Mouse (Mus musculus): ENCODE data around the gene Hba-a2.
"Not testable (repeated sequence)": the region's sequence is repeated elsewhere in the genome, so short reads cannot be mapped to it uniquely, and the experiment has no call there.

The Hba-a2 gene

GRCm38 (mm10) chr11:32277736-32278457 is 18.4 kb upstream of the Hba-a2 start:
- CTCF ChIA-PET, result interaction anchor here (0.5 to 1.3 kb wide), 9 partner anchors 9 to 314 kb away, joined by 3 to 4 read pairs (median 3); partner anchors contain the start of genes Hbq1b (in 2 of the 4) and Hbq1a (in 1 of the 4)
- POLR2A ChIA-PET, result interaction anchor here in 3 of 4 experiments (0.6 to 2.0 kb wide), 6 partner anchors 10 to 545 kb away, joined by 3 to 15 read pairs (median 3); partner anchors contain the start of gene Nprl3 (in 2 of the 3)

DNA sequence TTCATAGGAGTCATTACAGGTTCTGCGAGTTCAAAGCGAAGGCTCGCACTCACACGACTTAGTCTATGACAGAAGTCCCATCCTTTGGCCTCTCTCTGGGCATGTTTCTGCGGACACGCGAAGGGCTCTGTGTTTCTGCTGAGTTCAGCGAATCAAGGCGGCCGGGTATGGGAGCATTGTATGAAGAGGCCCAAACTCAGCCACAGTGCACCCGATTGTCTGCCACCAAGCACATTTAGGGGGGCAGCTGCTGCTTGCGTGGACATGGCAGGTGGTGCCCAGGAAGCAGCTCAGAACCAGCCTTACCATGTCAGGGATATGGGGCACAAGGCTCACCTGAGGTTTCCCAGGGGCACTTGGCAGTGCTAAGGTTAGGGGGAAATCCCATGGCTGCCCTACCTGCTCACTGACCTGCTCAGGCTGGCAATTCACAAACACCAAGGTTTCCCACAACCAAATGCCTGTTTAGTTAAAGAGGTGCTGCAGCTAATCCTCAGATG is 17.8 kb upstream of the Hba-a2 start:
- ChIA-PET CTCF (interaction anchor here in 1 of 4 experiments (1.1 kb wide), 1 partner anchor 46 kb away, joined by 3 read pairs; no protein-coding TSS in a partner anchor), POLR2A (interaction anchor here in 2 of 4 experiments (1.3 to 2.0 kb wide), 2 partner anchors 11 kb away, joined by 3 to 15 read pairs; partner anchors contain the start of gene Nprl3 (in 2 of the 2))

DNA sequence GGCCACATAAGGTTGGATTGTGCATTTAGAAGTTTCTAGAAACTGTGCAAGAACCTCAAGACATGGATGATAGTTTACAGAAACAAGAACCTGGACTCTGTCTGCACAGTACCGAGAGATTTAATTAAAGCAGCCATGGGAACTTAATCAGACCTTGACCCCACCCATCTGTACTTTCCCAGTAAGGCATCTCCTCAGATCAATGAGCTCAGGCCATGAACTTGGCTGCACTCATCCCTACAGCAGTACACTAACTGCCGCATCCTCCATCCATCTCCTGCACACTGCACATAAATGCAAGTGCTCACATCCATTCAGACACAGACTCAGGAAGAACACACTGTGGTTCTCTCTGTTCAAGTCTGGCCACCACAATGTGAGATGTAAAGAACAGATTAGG is 15.6 kb upstream of the Hba-a2 start:
- ChIA-PET CTCF (interaction anchor here in 1 of 4 experiments (0.6 kb wide), 1 partner anchor 19 kb away, joined by 3 read pairs; the partner anchor contains the start of gene Hbq1a), POLR2A (no interaction called here)

DNA sequence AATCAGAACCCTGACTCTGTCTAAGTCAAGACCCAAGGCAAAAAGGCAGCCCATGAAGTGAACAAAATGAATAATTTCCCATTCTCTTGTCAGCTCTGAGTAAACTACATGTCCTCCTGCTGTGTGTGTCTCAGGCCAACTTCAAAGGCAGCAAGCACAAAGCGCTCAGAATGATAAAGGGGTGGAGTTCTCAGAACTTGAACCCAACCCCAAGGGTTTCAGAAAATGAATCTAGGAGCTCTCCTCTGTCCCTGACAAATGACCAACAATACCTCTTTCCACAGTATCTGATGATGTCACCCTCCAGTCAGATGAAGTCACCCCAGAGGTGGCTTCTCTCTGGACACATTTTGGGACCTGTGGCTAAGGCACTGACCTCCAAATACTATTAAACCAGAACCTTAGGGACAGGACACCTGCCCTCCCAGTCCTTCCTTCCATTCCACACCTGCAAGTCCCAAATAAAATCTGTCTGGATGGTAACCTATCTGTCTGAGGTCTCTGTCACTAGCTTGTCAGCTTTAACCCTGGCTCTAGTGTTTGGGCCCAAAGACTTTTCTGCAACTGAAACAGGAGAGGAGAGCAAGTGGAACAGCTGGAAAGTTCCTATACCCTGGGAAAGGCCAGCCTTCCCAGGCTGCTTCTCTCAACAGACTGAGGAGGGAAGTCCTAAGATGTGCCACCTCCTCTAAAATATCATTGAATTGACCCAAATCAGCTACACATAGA is 14.7 kb upstream of the Hba-a2 start:
- CTCF ChIA-PET, result interaction anchor here in 1 of 4 experiments (0.6 kb wide), 1 partner anchor 490 kb away, joined by 3 read pairs; no protein-coding TSS in a partner anchor

DNA sequence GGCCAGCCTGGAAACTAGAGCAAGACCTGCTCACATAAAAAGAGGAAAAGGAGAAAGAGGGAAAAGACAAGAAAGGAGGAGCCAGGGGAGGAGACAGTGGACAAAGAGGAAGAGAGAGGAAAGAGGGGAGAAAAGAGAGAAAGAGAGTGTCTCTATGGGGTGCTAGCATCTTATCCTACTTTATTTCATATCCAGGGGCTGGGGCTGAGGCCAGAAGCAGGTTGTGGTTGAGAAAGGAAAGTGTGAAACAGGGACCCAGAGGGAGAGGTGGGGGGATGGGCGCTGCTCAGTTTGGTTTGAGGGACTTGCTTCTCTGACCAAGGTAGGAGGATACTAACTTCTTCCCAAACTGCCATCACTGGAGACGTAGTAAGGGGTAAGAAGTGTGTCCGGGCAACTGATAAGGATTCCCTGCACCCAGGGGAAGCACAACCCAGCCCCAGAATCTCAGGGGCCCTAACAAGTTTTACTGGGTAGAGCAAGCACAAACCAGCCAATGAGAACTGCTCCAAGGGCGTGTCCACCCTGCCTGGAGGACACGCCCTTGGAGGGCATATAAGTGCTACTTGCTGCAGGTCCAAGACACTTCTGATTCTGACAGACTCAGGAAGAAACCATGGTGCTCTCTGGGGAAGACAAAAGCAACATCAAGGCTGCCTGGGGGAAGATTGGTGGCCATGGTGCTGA is 13.1 kb upstream of the Hba-a2 start, which contains the start of gene Hba-a1:
Gene Hba-a1, plus strand, starts transcription at position 421 of the 687 bp plus-strand sequence.
- POLR2A ChIA-PET, CTCF ChIA-PET: not testable (repeated sequence)

More for the DNA sequence above, 14.7 kb upstream of the Hba-a2 start:
- POLR2A ChIA-PET, result interaction anchor here in 1 of 4 experiments (0.6 kb wide), 1 partner anchor 17 kb away, joined by 4 read pairs; no protein-coding TSS in a partner anchor

DNA sequence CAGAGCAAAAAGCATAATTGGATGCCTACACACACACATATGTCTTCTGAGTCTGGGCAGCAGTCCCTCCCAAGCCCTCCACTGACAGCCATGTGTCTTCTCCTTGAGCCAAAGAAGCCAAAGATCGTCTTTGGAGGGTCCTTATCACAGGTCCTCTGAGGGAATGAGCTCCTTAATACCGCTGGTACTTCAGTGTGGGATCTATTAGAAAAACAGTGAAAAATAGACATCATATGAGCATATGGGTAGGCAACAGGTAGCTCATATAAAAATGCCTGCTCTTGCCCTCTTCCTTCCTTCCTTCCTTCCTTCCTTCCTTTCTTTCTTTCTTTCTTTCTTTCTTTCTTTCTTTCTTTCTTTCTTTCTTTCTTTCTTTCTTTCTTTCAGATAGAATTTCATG is 11.7 kb upstream of the Hba-a2 start:
- POLR2A ChIA-PET, result interaction anchor here in 1 of 4 experiments (0.8 kb wide), 1 partner anchor 22 kb away, joined by 3 read pairs; no protein-coding TSS in a partner anchor
- CTCF ChIA-PET, result interaction anchor here in 1 of 4 experiments (0.7 kb wide), 2 partner anchors 47 to 102 kb away, joined by 3 to 6 read pairs; no protein-coding TSS in a partner anchor

- POLR2A ChIA-PET, result interaction anchor here in 1 of 4 experiments (0.8 kb wide), 1 partner anchor 22 kb away, joined by 3 read pairs; no protein-coding TSS in a partner anchor
- CTCF ChIA-PET, result interaction anchor here in 1 of 4 experiments (0.7 kb wide), 2 partner anchors 48 to 103 kb away, joined by 3 to 6 read pairs; no protein-coding TSS in a partner anchor
Observed at GRCm38 (mm10) chr11:32285031-32285775, 11.1 kb upstream of the Hba-a2 start.

- CTCF ChIA-PET, result interaction anchor here in 1 of 4 experiments (1.2 kb wide), 1 partner anchor 37 kb away, joined by 6 read pairs; no protein-coding TSS in a partner anchor
- POLR2A ChIA-PET, result not testable (repeated sequence)
Observed at GRCm38 (mm10) chr11:32285887-32286286, 10.4 kb upstream of the Hba-a2 start.

- ChIA-PET POLR2A (interaction anchor here in 3 of 4 experiments (0.6 to 1.7 kb wide), 9 partner anchors 13 to 346 kb away, joined by 3 to 8 read pairs (median 5); partner anchors contain the start of genes Nprl3 (in 3 of the 3), Hbq1a (in 1 of the 3) and Snrnp25 (in 1 of the 3)), CTCF (interaction anchor here (0.6 to 1.7 kb wide), 46 partner anchors 9 to 1684 kb away, joined by 3 to 49 read pairs (median 4); partner anchors contain the start of genes Hbq1a (in 3 of the 4) and Nprl3 (in 1 of the 4))
Observed at GRCm38 (mm10) chr11:32286695-32287492, 9.4 kb upstream of the Hba-a2 start, which contains the start of gene Hbq1b. TSS of gene Hbq1b (plus strand) at chr11:32286965.

- ChIA-PET CTCF (interaction anchor here (0.7 to 1.7 kb wide), 16 partner anchors 10 to 346 kb away, joined by 3 to 25 read pairs (median 4); partner anchors contain the start of gene Hbq1a (in 1 of the 4)), POLR2A (interaction anchor here in 3 of 4 experiments (0.6 to 1.7 kb wide), 6 partner anchors 19 to 95 kb away, joined by 3 to 8 read pairs (median 5); partner anchors contain the start of genes Nprl3 (in 2 of the 3) and Snrnp25 (in 1 of the 3))
Observed at GRCm38 (mm10) chr11:32287493-32287825, 8.8 kb upstream of the Hba-a2 start.

DNA sequence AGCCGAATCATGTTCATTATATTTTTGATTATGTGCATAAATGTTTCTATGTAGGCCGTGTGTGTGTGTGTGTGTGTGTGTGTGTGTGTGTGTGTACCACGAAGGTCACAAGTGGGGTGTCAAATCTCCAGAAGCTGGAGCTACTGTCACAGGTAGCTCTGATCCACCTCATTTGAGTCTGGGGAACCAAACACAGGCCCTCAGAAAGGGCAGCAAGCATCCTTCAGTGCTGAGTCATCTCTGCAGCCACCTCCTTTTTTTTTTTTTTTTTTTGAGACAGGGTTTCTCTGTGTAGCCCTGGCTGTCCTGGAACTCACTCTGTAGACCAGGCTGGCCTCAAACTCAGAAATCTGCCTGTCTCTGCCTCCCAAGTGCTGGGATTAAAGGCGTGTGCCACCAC is 3.5 kb upstream of the Hba-a2 start:
- POLR2A ChIA-PET, result interaction anchor here in 2 of 4 experiments (0.6 to 1.1 kb wide), 5 partner anchors 20 to 325 kb away, joined by 3 to 6 read pairs (median 3); no protein-coding TSS in a partner anchor
- CTCF ChIA-PET, result interaction anchor here (0.6 to 1.3 kb wide), 7 partner anchors 28 to 599 kb away, joined by 3 to 9 read pairs (median 4); no protein-coding TSS in a partner anchor

DNA sequence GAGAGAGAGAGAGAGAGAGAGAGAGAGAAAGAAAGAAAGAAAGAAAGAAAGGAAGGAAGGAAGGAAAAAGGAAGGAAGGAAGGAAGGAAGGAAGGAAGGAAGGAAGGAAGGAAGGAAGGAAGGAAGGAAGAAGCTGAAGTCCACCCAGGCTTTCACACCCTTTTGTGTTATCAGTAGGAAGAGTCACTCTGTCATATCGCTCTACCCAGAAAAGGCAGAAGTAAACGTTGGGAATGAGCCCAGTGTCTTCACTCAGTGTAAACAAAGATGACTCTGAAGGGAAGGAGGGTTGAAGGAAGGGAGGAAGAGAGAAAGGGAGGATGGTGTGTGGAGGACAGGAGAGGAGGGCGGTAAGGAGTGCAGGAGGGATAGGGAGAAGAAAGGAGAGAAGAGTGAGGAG is 2.8 kb upstream of the Hba-a2 start:
- ChIA-PET POLR2A (interaction anchor here in 1 of 4 experiments (0.6 kb wide), 2 partner anchors 145 to 324 kb away, joined by 3 read pairs; no protein-coding TSS in a partner anchor), CTCF (interaction anchor here in 1 of 4 experiments (1.3 kb wide), 1 partner anchor 10 kb away, joined by 4 read pairs; no protein-coding TSS in a partner anchor)

DNA sequence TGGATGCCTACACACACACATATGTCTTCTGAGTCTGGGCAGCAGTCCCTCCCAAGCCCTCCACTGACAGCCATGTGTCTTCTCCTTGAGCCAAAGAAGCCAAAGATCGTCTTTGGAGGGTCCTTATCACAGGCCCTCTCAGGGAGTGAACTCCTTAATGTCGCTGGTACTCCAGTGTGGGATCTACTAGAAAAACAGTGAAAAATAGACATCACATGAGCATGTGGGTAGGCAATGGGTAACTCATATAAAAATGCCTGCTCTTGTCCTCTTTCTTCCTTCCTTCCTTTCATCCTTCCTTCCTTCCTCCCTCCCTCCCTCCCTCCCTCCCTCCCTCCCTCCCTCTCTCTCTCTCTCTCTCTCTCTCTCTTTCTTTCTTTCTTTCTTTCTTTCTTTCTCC is 1.1 kb downstream of the Hba-a2 start:
- CTCF ChIA-PET, result interaction anchor here in 1 of 4 experiments (1.2 kb wide), 1 partner anchor 11 kb away, joined by 6 read pairs; the partner anchor contains the start of gene Hbq1b
- POLR2A ChIA-PET, result not testable (repeated sequence)

DNA sequence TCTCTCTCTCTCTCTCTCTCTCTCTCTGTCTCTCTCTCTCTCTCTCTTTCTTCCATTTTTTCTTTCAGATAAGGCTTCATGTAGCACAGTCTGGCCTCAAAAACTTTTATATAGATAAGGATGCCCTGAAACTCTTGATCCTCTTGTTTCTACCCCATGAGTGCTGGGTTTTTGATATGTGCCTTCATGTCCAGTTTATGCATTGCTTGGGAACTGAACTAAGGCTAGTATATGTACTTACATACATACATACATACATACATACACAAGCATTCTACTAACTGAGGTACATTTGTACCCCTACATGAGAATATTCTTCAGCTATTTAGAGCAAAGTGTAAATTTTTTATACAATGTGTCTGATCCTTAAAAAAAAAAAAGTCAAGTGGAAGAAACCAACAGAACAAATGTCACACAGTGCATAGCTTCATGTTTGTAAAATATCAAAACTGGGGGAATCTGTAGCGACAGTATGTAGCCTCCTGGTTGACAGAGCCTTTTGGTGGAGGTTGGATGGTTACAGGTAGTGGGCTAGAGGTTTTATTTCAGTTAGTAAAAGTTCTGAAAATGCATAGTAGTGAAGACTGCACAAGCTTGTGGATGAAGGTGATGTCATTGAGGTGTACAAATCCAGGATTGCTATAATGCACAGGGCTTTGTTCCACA is 1.7 kb downstream of the Hba-a2 start:
- ChIA-PET POLR2A (no interaction called here), CTCF (interaction anchor here in 3 of 4 experiments (0.7 to 1.3 kb wide), 4 partner anchors 11 to 31 kb away, joined by 3 to 6 read pairs (median 4); partner anchors contain the start of gene Hbq1b (in 1 of the 3))

DNA sequence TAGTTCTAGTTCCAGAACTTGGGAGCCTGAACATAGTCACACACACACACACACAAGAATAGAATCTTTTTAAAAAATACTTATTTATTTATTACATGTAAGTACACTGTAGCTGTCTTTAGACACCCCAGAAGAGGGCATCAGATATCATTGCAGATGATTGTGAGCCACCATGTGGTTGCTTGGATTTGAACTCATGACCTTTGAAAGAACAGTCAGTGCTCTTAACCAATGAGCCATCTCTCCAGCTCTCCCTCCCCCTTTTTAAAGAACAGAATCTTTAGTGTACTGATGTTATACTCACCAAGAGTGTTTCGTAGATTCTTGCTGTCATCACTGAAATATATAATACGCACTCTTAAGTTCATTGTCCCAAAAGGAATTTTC is 2.2 kb downstream of the Hba-a2 start:
- CTCF ChIA-PET, result interaction anchor here in 3 of 4 experiments (0.7 to 1.3 kb wide), 4 partner anchors 12 to 32 kb away, joined by 3 to 6 read pairs (median 4); partner anchors contain the start of gene Hbq1b (in 1 of the 3)
- POLR2A ChIA-PET, result no interaction called here
